Mouse (Mus musculus) embryonic facial prominence, embryonic 14.5 days (tissue): ENCODE data around the gene Ube2q1. TPM values are rescaled to one million over a fixed set of nuclear protein-coding genes. Genes with fewer than 3 reads are reported as not detected.

ENCODE experiments used
- ATAC-seq: fragments of 200-750 bp; cut with Nextera tagmentation; 2 replicates; pipeline ENCODE4 v1.8.0; 2017; ENCODE audit warnings: low read depth, moderate number of reproducible peaks, moderate TSS enrichment
- DNase-seq: peaks from one replicate; pipeline ENCODE4 v3.0.0-alpha.2; 2015; ENCODE audit warnings: low spot score
- H3K27ac ChIP-seq: fragments of 300-500 bp; sonication (generic); replicated peaks from 2 replicates; pipeline ENCODE4 v1.5.1; 2014; ENCODE audit warnings: low read depth, mild to moderate bottlenecking, low read length, moderate library complexity
- H3K27me3 ChIP-seq: fragments of 300-500 bp; sonication (generic); replicated peaks from 2 replicates; pipeline ENCODE4 v1.6.1; 2014; ENCODE audit warnings: low read length; ENCODE audit not compliant: control insufficient read depth, insufficient read depth
- H3K36me3 ChIP-seq: fragments of 300-500 bp; sonication (generic); 2 replicates; pipeline ENCODE4 v1.6.1; 2014; ENCODE audit warnings: low read length, mixed read lengths; ENCODE audit not compliant: control insufficient read depth, insufficient read depth
- H3K4me1 ChIP-seq: fragments of 300-500 bp; sonication (generic); 2 replicates; pipeline ENCODE4 v1.6.1; 2014; ENCODE audit warnings: antibody characterized with exemption, low read length; ENCODE audit not compliant: control insufficient read depth, insufficient read depth
- H3K4me2 ChIP-seq: fragments of 300-500 bp; sonication (generic); 2 replicates; pipeline ENCODE4 v1.6.1; 2014; ENCODE audit warnings: low read depth, mild to moderate bottlenecking, low read length, moderate library complexity, mixed read lengths
- H3K4me3 ChIP-seq: fragments of 300-500 bp; sonication (generic); 2 replicates; pipeline ENCODE4 v1.5.1; 2014; ENCODE audit warnings: low read depth, mild to moderate bottlenecking, low read length
- H3K9ac ChIP-seq: fragments of 300-500 bp; sonication (generic); 2 replicates; pipeline ENCODE4 v1.6.1; 2014; ENCODE audit warnings: low read depth, mild to moderate bottlenecking, low read length, moderate library complexity, mixed read lengths
- H3K9me3 ChIP-seq: fragments of 300-500 bp; sonication (generic); 2 replicates; pipeline ENCODE4 v1.6.1; 2016; ENCODE audit warnings: low read length; ENCODE audit not compliant: control insufficient read depth
- WGBS: fragments of 180-500 bp; shearing (Covaris S2); extraction: QIAGEN DNeasy Blood & Tissue Kit; methylation state at CpG from one replicate; pipeline ENCODE4 v1.1.7; 2014; 5-methylcytosine and 5-hydroxymethylcytosine counted together
- polyA plus RNA-seq: library from polyadenylated mRNA; unstranded; fragments of >200 nt; fragmentation: Nextera tagmentation; extraction: Ambion mirVana; gene quantifications from 2 replicates; pipeline ENCODE4 v1.2.1, GENCODE M21; 2014

Ube2q1 gene
- polyA plus RNA-seq, 1 experiment from 2014 or later = 20.4 TPM

DNA sequence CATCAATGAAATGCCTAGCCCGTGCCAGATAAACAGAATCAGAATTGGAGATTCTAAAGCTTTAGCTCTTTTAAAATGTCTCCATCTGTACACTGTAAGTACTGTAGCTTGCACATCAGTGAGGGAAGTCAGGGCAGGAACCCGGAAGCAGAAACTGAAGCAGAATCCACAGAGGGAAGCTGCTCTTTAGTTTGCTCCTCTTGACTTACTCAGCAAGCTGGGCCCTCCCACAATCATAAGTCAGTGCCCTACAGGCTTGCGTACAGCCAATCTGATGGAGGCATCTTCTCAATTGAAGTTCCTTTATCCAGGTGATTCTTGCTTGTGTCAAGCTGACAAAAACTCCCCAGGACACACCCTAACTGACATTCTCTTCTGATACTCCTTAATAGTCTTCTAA, 33.8 kb downstream of the Ube2q1 start:
- Histone ChIP-seq H3K4me3 (no peak overlapping the region), H3K27me3 (no peaks in the 10 kb centered on the region), H3K4me2 (no peak overlapping the region), H3K9me3 (no peaks in the 10 kb centered on the region), H3K27ac (no peak overlapping the region), H3K9ac (no peak overlapping the region), H3K36me3 (no peaks in the 10 kb centered on the region), H3K4me1 (no peaks in the 10 kb centered on the region)
- DNase-seq (no peak), ATAC-seq (no peak)
- WGBS = 93% methylated on average over 3 of the region's 3 CpGs

DNA sequence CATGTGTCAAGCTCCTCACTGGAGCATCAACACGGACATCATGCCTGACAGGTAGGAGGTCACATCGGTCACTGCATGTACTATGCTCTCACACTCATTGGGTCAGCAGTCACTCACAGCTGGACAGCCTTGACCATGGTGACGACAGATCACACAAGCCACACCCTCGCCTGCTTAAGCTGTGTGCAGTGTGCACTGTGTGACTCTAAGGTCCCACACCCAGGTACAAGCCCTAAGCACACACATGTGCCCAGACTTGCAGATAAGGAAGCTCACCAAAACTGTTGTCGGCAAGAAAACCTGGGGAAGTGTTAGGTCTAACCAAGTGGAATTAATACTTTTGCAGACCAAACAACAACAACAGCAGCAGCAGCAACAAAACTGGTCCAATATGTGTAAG, 34.5 kb downstream of the Ube2q1 start:
- Histone ChIP-seq H3K27ac (no peak overlapping the region), H3K4me1 (no peaks in the 10 kb centered on the region), H3K4me2 (no peak overlapping the region), H3K9ac (no peak overlapping the region), H3K9me3 (no peaks in the 10 kb centered on the region), H3K36me3 (no peaks in the 10 kb centered on the region), H3K4me3 (no peak overlapping the region), H3K27me3 (no peaks in the 10 kb centered on the region)
- ATAC-seq (peak; percentile 47; the same call in 1 of the 2 replicates), DNase-seq (no peak)
- WGBS = 72% methylated on average over 5 of the region's 5 CpGs

DNA sequence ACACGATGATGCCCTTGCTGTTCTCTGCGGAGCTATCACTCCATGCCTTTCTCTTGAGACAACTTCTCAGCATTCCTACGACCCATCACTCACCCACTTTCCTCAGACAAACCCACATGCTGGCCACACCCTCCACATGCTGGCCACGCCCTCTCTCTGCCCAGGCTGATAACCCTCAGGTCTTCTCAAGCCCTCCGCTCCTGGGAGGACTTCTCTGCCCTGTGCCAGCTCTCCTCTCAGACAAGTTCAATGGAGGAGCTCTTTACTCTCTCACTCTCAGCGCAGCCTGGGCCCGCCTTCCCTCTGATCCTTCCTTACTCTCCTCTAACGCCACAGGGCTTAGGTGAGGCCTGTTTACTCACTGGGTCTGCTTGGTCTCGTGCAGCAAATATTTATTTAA, 35.2 kb downstream of the Ube2q1 start:
- H3K27me3 ChIP-seq = no peaks in the 10 kb centered on the region
- H3K4me3 ChIP-seq = no peak overlapping the region
- no peaks in the 10 kb centered on the region for H3K36me3 ChIP-seq
- ATAC-seq (no peak), DNase-seq (no peak)
- H3K4me1 ChIP-seq = no peaks in the 10 kb centered on the region
- no peaks in the 10 kb centered on the region for H3K9me3 ChIP-seq
- H3K9ac ChIP-seq = no peak overlapping the region
- H3K27ac ChIP-seq = no peak overlapping the region
- H3K4me2 ChIP-seq = no peak overlapping the region
- WGBS = 54% methylated on average over 9 of the region's 9 CpGs

DNA sequence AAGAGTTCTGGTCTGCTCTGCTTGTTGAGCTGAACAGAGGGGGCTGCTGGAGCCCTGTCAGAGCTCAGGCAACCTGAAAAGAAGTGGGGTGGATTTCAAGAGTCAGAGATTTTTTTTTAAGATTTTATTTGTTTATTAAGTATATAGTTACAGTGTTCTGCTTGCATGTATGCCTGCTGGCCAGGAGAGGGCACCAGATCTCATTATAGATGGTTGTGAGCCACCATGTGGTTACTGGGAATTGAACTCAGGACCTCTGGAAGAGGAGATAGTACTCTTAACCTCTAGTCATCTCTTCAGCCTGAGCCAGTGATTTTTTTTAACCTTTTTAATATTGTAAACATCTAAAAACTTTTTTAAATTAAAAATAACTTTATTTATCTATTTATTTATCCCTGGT, 37.4 kb downstream of the Ube2q1 start:
- H3K4me3 ChIP-seq = no peak overlapping the region
- no peaks in the 10 kb centered on the region for H3K4me1 ChIP-seq
- H3K27ac ChIP-seq = no peak overlapping the region
- DNase-seq (no peak), ATAC-seq (no peak)
- H3K9ac ChIP-seq = no peak overlapping the region
- no peaks in the 10 kb centered on the region for H3K27me3 ChIP-seq
- no peaks in the 10 kb centered on the region for H3K36me3 ChIP-seq
- H3K4me2 ChIP-seq = no peak overlapping the region
- no peaks in the 10 kb centered on the region for H3K9me3 ChIP-seq

DNA sequence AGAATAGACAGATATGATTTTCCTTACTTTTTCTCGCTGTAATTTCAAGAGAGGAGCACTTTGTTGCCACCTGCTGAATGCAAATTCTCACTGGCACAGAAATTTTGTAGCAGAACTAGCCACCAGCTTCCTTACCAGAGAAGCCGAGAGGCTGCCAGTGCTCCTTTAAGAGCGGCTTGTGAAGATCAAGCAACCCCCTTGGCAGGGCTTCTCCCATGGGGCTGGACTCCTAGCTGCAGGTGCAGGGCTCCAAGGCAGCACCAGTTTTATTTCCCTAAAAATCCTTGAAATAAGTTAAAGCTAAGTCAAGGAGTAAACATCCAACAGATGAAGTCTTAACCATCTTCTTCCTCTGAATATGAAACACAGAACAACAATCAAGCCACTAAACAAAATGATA, 38.8 kb downstream of the Ube2q1 start:
- no peaks in the 10 kb centered on the region for H3K27me3 ChIP-seq
- no peaks in the 10 kb centered on the region for H3K4me1 ChIP-seq
- H3K4me3 ChIP-seq = no peak overlapping the region

DNA sequence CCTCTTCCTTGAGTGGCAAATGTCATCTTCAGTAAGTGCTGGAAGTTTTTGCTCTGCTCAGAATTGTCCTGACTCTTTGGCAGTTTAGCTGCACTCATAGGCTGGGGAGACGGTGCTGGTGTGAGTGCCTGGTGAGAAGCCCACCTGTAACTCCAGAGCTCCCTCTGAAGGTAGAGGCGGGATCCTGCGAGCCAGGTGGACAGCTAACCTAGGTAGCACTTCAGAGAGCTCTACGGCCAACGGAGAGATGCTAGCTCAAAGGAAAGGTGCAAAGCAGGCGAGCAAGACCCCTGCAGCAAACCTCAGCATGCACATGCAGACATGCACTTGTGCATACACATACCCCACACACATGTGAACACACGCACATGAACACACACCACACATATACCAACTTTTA, 40.6 kb downstream of the Ube2q1 start:
- no peaks in the 10 kb centered on the region for H3K36me3 ChIP-seq
- no peak overlapping the region for H3K27ac ChIP-seq
- no peak overlapping the region for H3K9ac ChIP-seq
- no peaks in the 10 kb centered on the region for H3K27me3 ChIP-seq
- H3K4me1 ChIP-seq = no peaks in the 10 kb centered on the region
- WGBS = 80% methylated on average over 7 of the region's 7 CpGs
- ATAC-seq (no peak), DNase-seq (no peak)
- H3K4me2 ChIP-seq = no peak overlapping the region
- H3K4me3 ChIP-seq = no peak overlapping the region
- no peaks in the 10 kb centered on the region for H3K9me3 ChIP-seq

More for the DNA sequence above, 38.8 kb downstream of the Ube2q1 start:
- H3K27ac ChIP-seq = no peak overlapping the region
- no peak for ATAC-seq
- H3K4me2 ChIP-seq = no peak overlapping the region
- H3K9ac ChIP-seq = no peak overlapping the region
- no peaks in the 10 kb centered on the region for H3K36me3 ChIP-seq
- WGBS = 66% methylated on average over 3 of the region's 3 CpGs
- no peaks in the 10 kb centered on the region for H3K9me3 ChIP-seq
- DNase-seq = no peak

DNA sequence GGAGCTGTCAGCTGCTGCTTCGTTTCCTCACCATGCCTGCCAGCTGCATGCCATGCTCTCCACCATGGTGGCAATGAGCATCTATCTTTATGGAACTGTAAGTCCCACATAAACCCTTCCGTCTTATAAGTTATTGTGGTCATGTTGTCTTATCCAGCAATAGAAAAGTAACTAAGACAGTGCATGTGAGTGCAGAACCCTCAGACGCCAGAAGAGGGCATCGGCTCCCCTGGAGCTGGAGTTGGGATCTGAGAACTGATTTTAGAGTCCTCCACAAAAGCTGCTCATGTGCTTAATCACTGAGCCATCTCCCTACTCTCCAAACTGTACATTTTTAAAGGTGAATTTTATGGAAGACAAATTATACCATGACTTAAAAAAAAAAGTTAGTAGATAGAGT, 43.6 kb downstream of the Ube2q1 start:
- DNase-seq = no peak
- no peaks in the 10 kb centered on the region for H3K9me3 ChIP-seq
- H3K9ac ChIP-seq = no peak overlapping the region
- H3K27ac ChIP-seq = no peak overlapping the region
- 57% methylated on average over 4 of the region's 4 CpGs for WGBS
- no peaks in the 10 kb centered on the region for H3K27me3 ChIP-seq
- no peak for ATAC-seq
- H3K4me3 ChIP-seq = no peak overlapping the region
- H3K4me1 ChIP-seq = no peaks in the 10 kb centered on the region
- no peaks in the 10 kb centered on the region for H3K36me3 ChIP-seq
- no peak overlapping the region for H3K4me2 ChIP-seq

DNA sequence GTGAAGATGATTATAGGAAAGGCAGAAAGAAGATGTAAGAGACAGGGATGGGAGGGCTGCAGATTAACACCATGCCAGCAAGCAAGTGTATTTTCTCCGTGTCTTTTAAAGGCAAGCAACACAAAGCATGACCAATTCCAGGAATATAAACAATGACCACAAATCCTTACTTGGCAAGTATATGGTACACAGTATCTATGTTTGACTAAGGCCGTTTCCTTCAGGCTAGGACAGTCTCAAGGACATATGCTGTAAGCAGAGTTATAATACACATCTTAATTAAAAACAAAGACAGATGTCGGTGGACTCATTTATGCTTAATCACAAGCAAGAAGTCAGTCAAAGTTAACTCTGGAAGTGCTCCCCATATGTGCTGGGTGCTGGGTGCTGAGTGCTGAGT, 45.2 kb downstream of the Ube2q1 start:
- no peak overlapping the region for H3K4me2 ChIP-seq
- no peak overlapping the region for H3K27ac ChIP-seq
- H3K4me1 ChIP-seq = no peaks in the 10 kb centered on the region
- H3K9ac ChIP-seq = no peak overlapping the region
- H3K36me3 ChIP-seq = no peaks in the 10 kb centered on the region
- no peak overlapping the region for H3K4me3 ChIP-seq
- DNase-seq (no peak), ATAC-seq (no peak)
- H3K9me3 ChIP-seq = no peaks in the 10 kb centered on the region
- no peaks in the 10 kb centered on the region for H3K27me3 ChIP-seq
- 57% methylated on average over 3 of the region's 3 CpGs for WGBS

DNA sequence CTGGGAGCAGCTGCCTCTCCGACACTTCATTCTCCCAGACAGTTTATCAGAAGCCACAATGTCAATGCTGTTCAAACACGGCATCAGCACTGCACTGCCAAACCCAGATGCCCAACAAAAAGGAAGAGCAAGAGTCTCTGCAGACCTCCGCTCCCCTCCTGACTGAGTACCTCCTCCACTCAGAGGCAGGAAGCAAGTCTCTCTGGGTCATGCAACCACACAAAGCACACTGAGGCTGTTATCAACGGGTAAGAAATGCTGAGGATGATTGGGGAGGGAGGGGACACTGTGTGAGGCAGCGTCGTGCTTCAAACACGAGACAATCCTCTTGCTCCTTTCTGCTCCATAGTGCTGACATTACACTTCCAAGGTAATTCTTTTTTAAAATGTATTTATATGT, 46.5 kb downstream of the Ube2q1 start:
- no peak overlapping the region for H3K4me2 ChIP-seq
- ATAC-seq (no peak), DNase-seq (no peak)
- no peak overlapping the region for H3K9ac ChIP-seq
- no peaks in the 10 kb centered on the region for H3K36me3 ChIP-seq
- no peak overlapping the region for H3K27ac ChIP-seq
- H3K4me1 ChIP-seq = no peaks in the 10 kb centered on the region
- H3K9me3 ChIP-seq = no peaks in the 10 kb centered on the region
- no peak overlapping the region for H3K4me3 ChIP-seq
- 69% methylated on average over 7 of the region's 7 CpGs for WGBS
- H3K27me3 ChIP-seq = no peaks in the 10 kb centered on the region
